Mouse (Mus musculus) cerebellum, postnatal 10 days (tissue): Measurements from ENCODE around the gene Gnb3.
A peak's percentile ranks its signal among the peaks of the same experiment; 100 is the strongest.
"Not testable (repeated sequence)": the region's sequence is repeated elsewhere in the genome, so short reads cannot be mapped to it uniquely, and the experiment has no call there.

Experiments used
- DNase-seq, 2 experiments: peaks; one replicate each; pipeline ENCODE4 v3.0.0; 2021; ENCODE audit warnings: mixed read lengths in 2 of 2

Gene Gnb3

GRCm38 (mm10) chr6:124814858-124815774, 25.0 kb downstream of the Gnb3 start:
- peak in 1 of 2 experiments; percentile 25 for DNase-seq

GRCm38 (mm10) chr6:124814448-124814847, 25.6 kb downstream of the Gnb3 start:
- peak; percentile 80 to 87 for DNase-seq

- peak; percentile 95 to 97 for DNase-seq
These were observed 26.1 kb downstream of the Gnb3 start, which contains the start of gene Tpi1 for GRCm38 (mm10) chr6:124813933-124814332. Tpi1 (minus strand) TSS chr6:124814296.

GRCm38 (mm10) chr6:124813496-124813895, 26.6 kb downstream of the Gnb3 start:
- DNase-seq, result peak; percentile 84 to 86

GRCm38 (mm10) chr6:124812848-124813247, 27.2 kb downstream of the Gnb3 start:
- DNase-seq, result peak in 1 of 2 experiments; percentile 37

GRCm38 (mm10) chr6:124811701-124812560, 28.1 kb downstream of the Gnb3 start:
- DNase-seq, result peak in 1 of 2 experiments; percentile 32

- DNase-seq, result no peak
These were observed 28.7 kb downstream of the Gnb3 start for GRCm38 (mm10) chr6:124811403-124811665.

- not testable (repeated sequence) for DNase-seq
These were observed 29.3 kb downstream of the Gnb3 start for GRCm38 (mm10) chr6:124810566-124811402.

- DNase-seq, result peak in 1 of 2 experiments; percentile 41
These were observed 30.1 kb downstream of the Gnb3 start for GRCm38 (mm10) chr6:124809775-124810538.

GRCm38 (mm10) chr6:124809052-124809774, 30.9 kb downstream of the Gnb3 start:
- DNase-seq, result peak; percentile 90 to 92

GRCm38 (mm10) chr6:124808358-124809012, 31.6 kb downstream of the Gnb3 start, which contains the start of gene Spsb2:
Spsb2 (plus strand) TSS chr6:124808661.
- DNase-seq, result peak; percentile 80 to 83

- DNase-seq, result no peak
These were observed 32.1 kb downstream of the Gnb3 start for GRCm38 (mm10) chr6:124807986-124808357.

- no peak for DNase-seq
These were observed 32.7 kb downstream of the Gnb3 start for GRCm38 (mm10) chr6:124807366-124807765.

- no peak for DNase-seq
These were observed 33.5 kb downstream of the Gnb3 start for GRCm38 (mm10) chr6:124806446-124807140.

- DNase-seq, result peak; percentile 97 to 98
These were observed 34.4 kb downstream of the Gnb3 start for GRCm38 (mm10) chr6:124805341-124806321.

GRCm38 (mm10) chr6:124804341-124804740, 35.7 kb downstream of the Gnb3 start:
- DNase-seq, result no peak

- DNase-seq, result not testable (repeated sequence)
These were observed 36.4 kb downstream of the Gnb3 start for GRCm38 (mm10) chr6:124803691-124804090.

GRCm38 (mm10) chr6:124803061-124803460, 37.0 kb downstream of the Gnb3 start:
- no peak for DNase-seq
